Mouse (Mus musculus): ENCODE measurements around the gene Slc35f1.
A peak's percentile ranks its signal among the peaks of the same experiment; 100 is the strongest.

The Slc35f1 gene

DNA sequence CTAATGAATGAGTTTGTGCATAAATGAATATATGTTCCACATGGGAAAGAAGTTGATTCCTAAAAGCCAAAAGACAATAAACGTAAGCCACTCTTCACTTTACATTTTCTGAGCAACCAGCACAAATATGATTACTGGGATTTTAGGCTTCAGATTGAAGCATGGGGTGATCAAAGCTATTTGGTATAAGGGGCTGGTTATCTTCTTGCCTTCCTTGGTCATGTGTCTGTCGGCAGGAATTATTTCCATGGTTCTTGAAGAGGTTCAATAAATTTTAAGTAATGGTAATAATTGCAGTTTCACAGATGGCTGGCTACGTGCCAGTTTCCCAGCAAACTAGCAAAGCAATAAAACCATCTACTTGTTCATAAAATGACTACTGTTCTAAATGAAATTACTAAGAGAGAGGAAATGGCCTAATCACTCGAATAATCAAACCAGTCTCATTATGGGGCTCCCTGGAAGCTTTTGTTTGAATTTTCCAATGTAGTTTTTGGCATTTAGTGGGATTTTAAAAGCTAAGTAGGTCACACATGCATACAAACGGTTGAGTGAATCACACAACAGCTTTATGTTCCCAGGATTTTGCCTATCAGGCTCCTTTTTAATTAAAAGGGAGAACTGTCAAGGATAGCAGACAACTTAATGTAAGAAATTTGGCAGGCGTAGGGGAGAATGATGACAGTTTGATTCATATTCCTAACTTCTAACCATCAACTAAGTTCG lies 425.5 kb downstream of the Slc35f1 start:
- peak; percentile 34 for DNase-seq

- no peak for DNase-seq
Measured at GRCm38 (mm10) chr10:53120608-53121007, 430.3 kb downstream of the Slc35f1 start.

DNA sequence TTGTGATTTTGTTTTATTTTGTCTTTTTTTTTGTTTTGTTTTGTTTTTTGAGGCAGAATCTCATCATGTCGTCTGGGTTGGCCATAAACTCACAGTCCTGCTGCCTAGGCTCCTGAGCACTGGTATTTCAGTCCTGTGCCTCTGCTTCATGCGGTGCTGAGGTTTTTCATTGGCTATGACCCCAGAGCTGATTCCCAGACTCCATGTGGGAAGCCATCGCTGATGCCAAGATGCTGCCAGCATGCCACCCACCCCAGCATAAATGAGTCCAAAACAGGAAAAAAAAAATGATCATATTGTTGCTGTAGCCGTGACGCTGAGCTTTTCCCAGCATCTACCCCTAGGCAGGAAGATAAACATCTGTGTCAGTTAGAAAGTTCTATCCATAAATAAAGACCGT lies 434.0 kb downstream of the Slc35f1 start:
- DNase-seq = no peak

GRCm38 (mm10) chr10:53132707-53133106 lies 442.4 kb downstream of the Slc35f1 start:
- DNase-seq = no peak

GRCm38 (mm10) chr10:53150321-53150720 lies 460.0 kb downstream of the Slc35f1 start:
- no peak for DNase-seq

DNA sequence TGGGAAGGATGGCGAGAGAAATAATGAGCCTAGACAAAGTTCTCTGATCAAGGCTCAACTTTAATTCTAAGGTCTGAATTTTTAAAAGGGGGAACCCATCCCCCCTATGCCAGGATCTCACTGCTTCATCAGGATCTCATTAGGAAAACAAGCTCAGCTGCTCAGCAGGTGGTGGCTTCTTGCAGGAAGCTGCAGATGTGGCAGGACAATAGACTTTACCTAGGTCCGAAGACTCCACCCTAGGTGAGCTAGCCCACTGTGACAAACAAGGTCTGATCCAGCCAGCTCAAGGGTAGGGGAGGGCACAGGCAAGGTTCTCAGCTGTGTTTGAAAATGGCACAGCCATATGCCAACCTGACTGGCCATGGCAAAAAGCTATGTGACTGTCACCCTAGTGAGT lies 460.6 kb downstream of the Slc35f1 start:
- DNase-seq = no peak

DNA sequence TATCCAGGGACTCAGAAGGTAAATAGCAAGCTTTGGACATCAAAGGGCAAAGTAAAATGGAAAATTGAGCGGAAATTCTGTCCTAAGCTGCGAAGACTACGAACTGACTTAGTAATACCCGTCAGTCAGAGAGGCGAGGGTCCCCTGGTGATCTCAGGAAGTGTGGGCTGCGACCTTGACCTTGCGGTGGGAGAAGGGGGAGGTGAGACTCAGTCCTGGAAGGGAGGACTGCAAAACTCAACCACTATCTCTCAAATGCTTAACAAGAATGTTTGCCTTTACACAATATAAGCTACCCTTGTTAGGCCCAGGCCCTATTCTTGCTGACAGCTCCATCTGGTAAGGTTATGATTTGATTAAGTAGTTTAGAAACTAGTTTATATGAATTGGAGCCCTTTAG lies 466.0 kb downstream of the Slc35f1 start:
- no peak for DNase-seq

DNA sequence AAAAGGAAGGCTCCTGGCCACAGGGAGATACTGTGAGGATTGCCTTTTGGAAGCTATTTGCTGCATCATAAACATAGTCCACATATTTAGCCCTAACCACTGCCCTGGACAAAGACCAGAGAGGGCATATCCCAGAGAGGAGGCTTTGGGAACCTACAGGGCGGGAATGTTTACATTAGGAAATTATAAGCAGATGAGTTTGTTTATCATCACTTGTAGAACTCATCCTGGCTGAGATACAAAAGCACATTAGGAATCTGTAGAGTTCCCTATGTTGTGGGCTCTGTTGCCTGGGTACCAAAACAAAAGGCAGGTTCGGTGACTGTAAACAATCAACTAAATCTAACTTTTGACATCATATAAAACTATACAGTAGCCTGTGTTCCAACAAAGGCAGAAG lies 467.4 kb downstream of the Slc35f1 start:
- no peak for DNase-seq

All from right cerebral cortex, postnatal 14 days (tissue).